Mouse (Mus musculus) erythroblast, embryonic 14.5 days (primary cell): ENCODE data around the gene Ehbp1l1. TPM values are rescaled to one million over a fixed set of nuclear protein-coding genes. Genes with fewer than 3 reads are reported as not detected.

ENCODE experiments used
- H3K27me3 ChIP-seq: 2 replicates; pipeline ENCODE4 v1.6.1; 2012; ENCODE audit warnings: inconsistent platforms; ENCODE audit not compliant: control insufficient read depth
- H3K36me3 ChIP-seq: 2 replicates; pipeline ENCODE4 v1.6.1; 2012; ENCODE audit warnings: mild to moderate bottlenecking, inconsistent platforms; ENCODE audit not compliant: control insufficient read depth
- H3K4me1 ChIP-seq: 2 replicates; pipeline ENCODE4 v1.6.1; 2012; ENCODE audit warnings: inconsistent platforms; ENCODE audit not compliant: control insufficient read depth
- H3K4me3 ChIP-seq: replicated peaks from 2 replicates; pipeline ENCODE3; 2012; ENCODE audit warnings: moderate library complexity, mild to moderate bottlenecking, inconsistent platforms
- H3K9me3 ChIP-seq: 2 replicates; pipeline ENCODE4 v1.6.1; 2012; ENCODE audit warnings: low read length, inconsistent platforms, mixed read lengths; ENCODE audit not compliant: control insufficient read depth
- GATA1 ChIP-seq: IDR thresholded peaks from 2 replicates; pipeline ENCODE4 v1.6.1; 2012; ENCODE audit warnings: low read length, inconsistent platforms, mixed read lengths
- TAL1 ChIP-seq: IDR thresholded peaks from 3 replicates; pipeline ENCODE4 v1.6.1; 2012; ENCODE audit warnings: low read length, inconsistent platforms, mixed read lengths
- polyA plus RNA-seq: library from polyadenylated mRNA; stranded (reverse); fragments of >175 nt; gene quantifications from 2 replicates; pipeline ENCODE4 v1.2.3, GENCODE M21; 2012

The Ehbp1l1 gene
- polyA plus RNA-seq, 1 experiment: 88.4 TPM

- H3K4me3 ChIP-seq: peak within 1 kb of the TSS; percentile 51
- peaks cover 100% of the 10 kb centered on the region for H3K36me3 ChIP-seq
- H3K27me3 ChIP-seq: no peaks in the 10 kb centered on the region; the same call in 1 of the 2 replicates
- H3K4me1 ChIP-seq: peaks cover 59% of the 10 kb centered on the region
- no peaks in the 10 kb centered on the region for H3K9me3 ChIP-seq
- TF ChIP-seq GATA1 (no peak), TAL1 (no peak)
Measured at GRCm38 (mm10) chr19:5704163-5704800, 21.8 kb downstream of the Ehbp1l1 start, which contains the start of gene Kcnk7. Gene Kcnk7, plus strand, starts transcription at chr19:5704367.

- TF ChIP-seq TAL1 (no peak), GATA1 (no peak)
- Histone ChIP-seq H3K27me3 (no peaks in the 10 kb centered on the region), H3K4me1 (peaks cover 40% of the 10 kb centered on the region), H3K36me3 (peaks cover 100% of the 10 kb centered on the region), H3K4me3 (no peak overlapping the region), H3K9me3 (no peaks in the 10 kb centered on the region)
Measured at GRCm38 (mm10) chr19:5695849-5696462, 30.2 kb downstream of the Ehbp1l1 start.

GRCm38 (mm10) chr19:5693801-5694200 lies 32.3 kb downstream of the Ehbp1l1 start:
- Histone ChIP-seq H3K27me3 (no peaks in the 10 kb centered on the region), H3K4me1 (peaks cover 60% of the 10 kb centered on the region), H3K36me3 (peaks cover 90% of the 10 kb centered on the region), H3K9me3 (no peaks in the 10 kb centered on the region), H3K4me3 (no peak overlapping the region)
- TF ChIP-seq TAL1: no peak
- TF ChIP-seq GATA1: no peak

GRCm38 (mm10) chr19:5692913-5693396 lies 33.2 kb downstream of the Ehbp1l1 start:
- TF ChIP-seq GATA1 (no peak), TAL1 (no peak)
- H3K9me3 ChIP-seq: no peaks in the 10 kb centered on the region
- peaks cover 82% of the 10 kb centered on the region for H3K36me3 ChIP-seq
- peak overlapping the region; percentile 1 for H3K4me3 ChIP-seq
- H3K27me3 ChIP-seq: no peaks in the 10 kb centered on the region
- peaks cover 64% of the 10 kb centered on the region for H3K4me1 ChIP-seq

- no peaks in the 10 kb centered on the region for H3K9me3 ChIP-seq
- H3K27me3 ChIP-seq: no peaks in the 10 kb centered on the region
- H3K36me3 ChIP-seq: peaks cover 77% of the 10 kb centered on the region
- TF ChIP-seq TAL1 (no peak), GATA1 (no peak)
- peaks cover 71% of the 10 kb centered on the region for H3K4me1 ChIP-seq
- H3K4me3 ChIP-seq: peak overlapping the region; percentile 82
Measured at GRCm38 (mm10) chr19:5692086-5692912, 33.8 kb downstream of the Ehbp1l1 start.

DNA sequence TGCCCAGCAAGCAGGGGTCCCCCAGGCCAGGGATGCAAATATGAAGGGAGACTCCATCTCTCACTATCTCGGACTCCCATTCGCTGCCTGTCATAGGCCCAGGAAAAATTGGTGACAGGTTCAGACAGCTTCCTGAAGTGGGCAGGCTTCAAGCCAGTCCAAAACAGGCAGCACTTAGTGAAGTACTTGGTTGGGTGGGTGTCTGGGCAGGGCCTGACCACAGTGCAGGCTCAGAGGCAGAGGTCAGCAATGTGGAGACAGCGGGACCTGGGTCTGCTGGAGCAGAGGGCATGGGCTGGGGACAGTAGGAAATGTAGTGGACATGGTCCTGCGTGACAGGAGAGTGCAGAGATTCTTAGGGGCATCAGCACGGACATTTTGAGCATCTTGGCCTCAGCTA lies 34.5 kb downstream of the Ehbp1l1 start:
- Histone ChIP-seq H3K36me3 (peaks cover 76% of the 10 kb centered on the region), H3K4me3 (peak overlapping the region; percentile 82), H3K4me1 (peaks cover 77% of the 10 kb centered on the region), H3K9me3 (no peaks in the 10 kb centered on the region), H3K27me3 (no peaks in the 10 kb centered on the region)
- TF ChIP-seq GATA1: no peak
- no peak for TF ChIP-seq TAL1

DNA sequence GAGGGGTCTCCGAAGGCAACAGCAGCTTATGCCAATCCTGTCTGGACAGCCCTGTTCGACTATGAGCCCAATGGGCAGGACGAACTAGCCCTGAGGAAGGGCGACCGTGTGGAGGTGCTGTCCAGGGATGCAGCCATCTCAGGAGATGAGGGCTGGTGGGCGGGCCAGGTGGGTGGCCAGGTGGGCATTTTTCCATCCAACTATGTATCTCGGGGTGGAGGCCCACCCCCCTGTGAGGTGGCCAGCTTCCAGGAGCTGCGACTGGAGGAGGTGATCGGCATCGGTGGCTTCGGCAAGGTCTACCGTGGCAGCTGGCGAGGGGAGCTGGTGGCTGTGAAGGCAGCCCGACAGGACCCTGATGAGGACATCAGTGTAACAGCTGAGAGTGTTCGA lies 35.8 kb downstream of the Ehbp1l1 start:
- H3K4me1 ChIP-seq: peaks cover 86% of the 10 kb centered on the region
- TF ChIP-seq GATA1 (no peak), TAL1 (no peak)
- H3K36me3 ChIP-seq: peaks cover 76% of the 10 kb centered on the region
- no peaks in the 10 kb centered on the region for H3K27me3 ChIP-seq
- no peaks in the 10 kb centered on the region for H3K9me3 ChIP-seq
- H3K4me3 ChIP-seq: peak overlapping the region; percentile 82

DNA sequence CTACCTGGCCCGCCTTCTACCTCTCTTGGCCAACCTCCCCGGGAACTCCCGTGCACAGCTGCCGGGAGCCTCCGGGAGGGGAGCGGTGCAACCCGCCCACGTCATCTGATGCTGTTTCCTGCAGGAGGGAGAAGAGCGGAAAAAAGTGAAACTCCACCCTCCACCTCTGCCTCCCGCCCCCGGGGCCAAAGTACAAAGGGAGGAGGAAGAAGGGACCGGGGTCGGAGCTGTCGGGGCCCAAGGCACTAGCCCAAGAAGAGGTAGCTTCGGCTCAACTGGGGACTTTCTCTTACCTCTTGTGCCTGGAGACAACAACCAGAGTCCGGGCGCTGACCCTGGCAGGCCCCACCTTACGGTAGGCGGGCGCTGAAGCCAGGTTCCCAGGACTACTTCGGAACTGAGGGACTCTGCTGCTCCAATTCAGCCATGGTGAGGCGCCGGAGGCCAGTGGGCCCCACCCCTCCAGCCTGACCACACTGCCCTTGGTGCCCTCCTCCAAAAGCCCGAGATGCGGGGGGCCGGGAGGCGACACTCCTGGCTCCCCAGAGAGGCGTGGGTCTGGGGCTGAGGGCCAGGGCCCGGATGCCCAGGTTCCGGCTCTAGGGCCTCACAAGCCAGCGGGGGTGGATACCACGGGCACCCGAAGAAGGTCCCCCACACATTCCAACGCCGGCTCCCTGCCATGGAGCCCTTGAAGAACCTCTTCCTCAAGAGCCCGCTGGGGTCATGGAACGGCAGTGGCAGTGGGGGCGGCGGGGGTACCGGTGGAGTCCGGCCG lies 36.4 kb downstream of the Ehbp1l1 start:
- no peak for TF ChIP-seq GATA1
- TF ChIP-seq TAL1: no peak
- no peaks in the 10 kb centered on the region for H3K27me3 ChIP-seq
- H3K4me1 ChIP-seq: peaks cover 89% of the 10 kb centered on the region
- H3K4me3 ChIP-seq: peak overlapping the region; percentile 82
- H3K9me3 ChIP-seq: no peaks in the 10 kb centered on the region
- H3K36me3 ChIP-seq: peaks cover 76% of the 10 kb centered on the region
